Mouse (Mus musculus): ENCODE measurements at regions not wholly inside any gene's neighbourhood (a gene's known extent, or its start where the extent isn't known, plus 50 kb on each side); places are given as distances from the start of the nearest gene placed in this dataset.

DNA sequence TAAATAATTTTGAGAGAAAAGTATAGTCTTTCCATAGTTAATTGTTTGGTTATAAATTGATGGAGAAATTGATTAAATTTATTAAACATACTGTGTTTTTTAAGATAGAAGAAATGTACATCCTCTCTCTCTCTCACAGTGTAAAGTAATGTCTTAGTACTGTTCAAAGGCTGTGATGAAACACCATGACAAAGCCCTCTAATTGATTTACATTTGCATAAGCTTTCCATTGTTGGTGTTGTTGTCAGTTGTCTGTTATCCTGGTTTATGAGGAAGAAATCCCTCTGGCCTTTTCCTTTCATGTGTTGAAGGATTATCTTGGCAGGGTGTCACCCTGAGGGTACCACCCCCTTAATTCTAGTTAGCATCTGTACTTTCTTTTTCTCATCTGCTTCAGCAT lies 207.2 kb upstream of the Dmd start:
- no peak for DNase-seq

- no peak for DNase-seq
Observed at GRCm38 (mm10) chrX:82764204-82764603, 184.5 kb upstream of the Dmd start.

- DNase-seq = no peak
Observed at GRCm38 (mm10) chrX:82809171-82809570, 139.5 kb upstream of the Dmd start.

GRCm38 (mm10) chrX:82814618-82815017 lies 134.1 kb upstream of the Dmd start:
- peak; percentile 28 for DNase-seq

DNA sequence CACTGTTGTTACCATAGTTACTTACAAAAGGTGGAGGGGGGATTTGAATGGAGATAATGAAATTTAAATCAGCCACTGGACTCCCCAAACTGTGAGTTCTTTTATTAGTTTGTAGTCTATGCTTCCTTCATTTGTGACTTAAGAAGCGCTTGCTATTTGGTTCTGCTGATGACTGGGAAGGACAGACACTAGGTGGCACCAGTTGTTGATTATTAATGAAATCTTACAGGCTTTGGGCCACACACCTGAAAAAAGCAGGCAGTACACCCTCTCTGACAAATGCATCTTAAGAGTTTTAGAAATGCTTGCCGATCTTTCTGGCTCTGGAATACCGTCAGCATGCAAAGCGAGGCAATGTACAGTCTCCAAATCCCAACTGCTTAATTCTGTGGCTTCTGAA lies 131.6 kb upstream of the Dmd start:
- peak; percentile 32 for DNase-seq

GRCm38 (mm10) chrX:82823606-82824005 lies 125.1 kb upstream of the Dmd start:
- no peak for DNase-seq

GRCm38 (mm10) chrX:82866116-82866515 lies 82.6 kb upstream of the Dmd start:
- no peak for DNase-seq
